Mouse (Mus musculus): Measurements from ENCODE around the gene Rbak. TPM values are rescaled to one million over a fixed set of nuclear protein-coding genes. Genes with fewer than 3 reads are reported as not detected.
"Not testable (repeated sequence)": the region's sequence is repeated elsewhere in the genome, so short reads cannot be mapped to it uniquely, and the experiment has no call there.

The Rbak gene
- polyA plus RNA-seq (2016; fragmentation: Nextera tagmentation; extraction: Ambion mirVana), result 14.3 and 19.3 TPM in 2 replicates

DNA sequence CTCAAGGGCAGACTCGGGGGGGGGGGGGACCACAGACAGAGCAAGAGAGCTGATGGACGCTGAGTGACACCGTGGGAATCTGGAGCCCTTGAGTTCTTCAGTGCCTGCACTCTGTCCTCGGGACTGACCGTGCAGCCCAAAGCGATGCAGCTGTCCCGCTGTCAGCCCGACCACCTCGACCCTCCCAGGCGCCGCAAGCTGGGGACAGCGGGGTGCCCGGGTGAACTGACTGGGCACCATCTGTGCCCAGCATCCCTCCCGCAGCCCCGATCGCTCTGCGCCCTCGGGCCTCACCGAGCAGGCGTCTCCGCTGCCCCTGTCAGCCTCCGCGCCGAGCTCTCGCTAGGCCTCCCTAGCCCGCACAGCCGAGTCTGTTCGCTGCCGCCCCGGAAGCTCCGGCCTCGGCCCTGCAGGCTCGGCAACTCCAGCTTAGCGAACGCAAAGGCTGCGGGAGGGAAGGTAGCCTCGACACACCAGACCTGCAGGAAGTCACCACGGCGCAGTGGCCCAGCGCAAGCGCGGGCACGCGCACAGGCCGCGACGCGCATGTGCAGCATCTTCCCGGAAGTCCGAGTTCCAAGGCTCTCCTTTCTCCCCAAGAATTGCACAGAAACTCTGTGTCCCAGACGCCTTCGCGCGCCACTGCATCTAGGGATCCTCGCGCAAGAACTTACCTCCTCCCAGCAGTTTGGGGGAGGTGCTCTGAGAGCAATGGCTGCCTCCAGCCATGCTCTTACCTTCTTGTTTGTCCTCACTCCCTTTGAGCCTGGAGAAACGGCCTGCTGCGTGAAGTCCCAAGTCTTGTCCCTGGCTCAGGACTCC, at the start of gene Rbak, which contains the start of gene Spdye4b:
Gene Rbak, minus strand, starts transcription at position 521 of the 822 bp plus-strand sequence.
Gene Spdye4b, plus strand, starts transcription at position 763 of the 822 bp plus-strand sequence.
- peak within 1 kb of the TSS; percentile 92 for H3K27ac ChIP-seq
- DNase-seq (ENCODE audit: low spot score), result peak; percentile 95
- no peaks in the 10 kb centered on the region for H3K9me3 ChIP-seq (replicated peaks)
- peaks cover 10% of the 10 kb centered on the region for H3K4me1 ChIP-seq
- peak within 1 kb of the TSS; percentile 92 for H3K4me3 ChIP-seq
- under 1% methylated on average over 58 of the region's 58 CpGs for WGBS
- H3K27me3 ChIP-seq (ENCODE audit: low read depth, poor library complexity, severe bottlenecking), result no peaks in the 10 kb centered on the region
- peaks cover 35% of the 10 kb centered on the region for H3K36me3 ChIP-seq

GRCm38 (mm10) chr5:143226790-143227189, 46.2 kb upstream of the Rbak start, which contains the start of gene Spdye4a:
Gene Spdye4a (minus strand): TSS chr5:143226890.
- Histone ChIP-seq H3K9me3 (replicated peaks) (no peaks in the 10 kb centered on the region), H3K4me3 (no peak within 1 kb of the TSS), H3K36me3 (no peaks in the 10 kb centered on the region), H3K27ac (no peak within 1 kb of the TSS), H3K27me3 (ENCODE audit: low read depth, poor library complexity, severe bottlenecking) (no peaks in the 10 kb centered on the region), H3K4me1 (no peaks in the 10 kb centered on the region)
- no peak for DNase-seq (ENCODE audit: low spot score)
- WGBS, result 88% methylated on average over 3 of the region's 3 CpGs

GRCm38 (mm10) chr5:143222287-143222686, 41.7 kb upstream of the Rbak start:
- H3K27ac ChIP-seq, result no peak overlapping the region
- no peak for DNase-seq (ENCODE audit: low spot score)
- no peak overlapping the region for H3K4me3 ChIP-seq
- H3K27me3 ChIP-seq (ENCODE audit: low read depth, poor library complexity, severe bottlenecking), result no peaks in the 10 kb centered on the region
- WGBS, result 78% methylated on average over 1 of the region's 1 CpGs
- no peaks in the 10 kb centered on the region for H3K36me3 ChIP-seq
- H3K9me3 ChIP-seq (replicated peaks), result no peaks in the 10 kb centered on the region
- H3K4me1 ChIP-seq, result no peaks in the 10 kb centered on the region

- no peak overlapping the region for H3K4me3 ChIP-seq
- no peaks in the 10 kb centered on the region for H3K9me3 ChIP-seq (replicated peaks)
- H3K27ac ChIP-seq, result no peak overlapping the region
- H3K36me3 ChIP-seq, result no peaks in the 10 kb centered on the region
- no peak for DNase-seq (ENCODE audit: low spot score)
- no peaks in the 10 kb centered on the region for H3K27me3 ChIP-seq (ENCODE audit: low read depth, poor library complexity, severe bottlenecking)
- WGBS, result 83% methylated on average over 5 of the region's 5 CpGs
- H3K4me1 ChIP-seq, result no peaks in the 10 kb centered on the region
These were observed 40.4 kb upstream of the Rbak start for GRCm38 (mm10) chr5:143220996-143221395.

GRCm38 (mm10) chr5:143213832-143214231, 33.3 kb upstream of the Rbak start:
- DNase-seq (ENCODE audit: low spot score), result no peak
- 68% methylated on average over 2 of the region's 2 CpGs for WGBS
- Histone ChIP-seq H3K36me3 (no peaks in the 10 kb centered on the region), H3K4me1 (no peaks in the 10 kb centered on the region), H3K27ac (no peak overlapping the region), H3K27me3 (ENCODE audit: low read depth, poor library complexity, severe bottlenecking) (no peaks in the 10 kb centered on the region), H3K4me3 (no peak overlapping the region), H3K9me3 (replicated peaks) (peaks cover 2% of the 10 kb centered on the region; the same call in 1 of the 2 replicates)

GRCm38 (mm10) chr5:143205015-143205414, 24.4 kb upstream of the Rbak start:
- H3K36me3 ChIP-seq, result no peaks in the 10 kb centered on the region
- no peaks in the 10 kb centered on the region for H3K27me3 ChIP-seq (ENCODE audit: low read depth, poor library complexity, severe bottlenecking)
- 78% methylated on average over 3 of the region's 3 CpGs for WGBS
- H3K4me3 ChIP-seq, result no peak overlapping the region
- peaks cover 6% of the 10 kb centered on the region; the same call in 1 of the 2 replicates for H3K9me3 ChIP-seq (replicated peaks)
- DNase-seq (ENCODE audit: low spot score), result no peak
- no peak overlapping the region for H3K27ac ChIP-seq
- no peaks in the 10 kb centered on the region for H3K4me1 ChIP-seq

DNA sequence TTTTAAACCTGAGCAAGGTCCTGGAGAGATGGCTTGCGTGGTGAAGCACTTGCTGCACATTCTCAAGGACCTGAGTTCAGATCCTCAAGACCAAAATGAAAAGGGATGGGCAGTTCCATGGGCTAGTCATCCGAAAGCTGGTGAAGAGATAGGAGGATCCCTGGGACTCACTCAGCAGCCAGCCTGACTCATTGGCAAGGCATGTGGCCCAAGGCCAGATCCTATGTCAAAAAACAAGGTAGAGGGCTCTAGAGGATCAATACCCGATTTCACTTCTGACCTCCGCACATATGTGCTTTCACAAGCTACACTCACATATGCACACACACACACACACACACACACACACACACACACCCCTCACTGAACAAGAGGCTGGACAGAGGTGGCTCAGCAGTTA, 15.9 kb upstream of the Rbak start:
- H3K36me3 ChIP-seq, result no peaks in the 10 kb centered on the region
- H3K9me3 ChIP-seq (replicated peaks), result no peaks in the 10 kb centered on the region
- H3K27me3 ChIP-seq (ENCODE audit: low read depth, poor library complexity, severe bottlenecking), result no peaks in the 10 kb centered on the region
- H3K4me3 ChIP-seq, result no peak overlapping the region
- no peak for DNase-seq (ENCODE audit: low spot score)
- H3K27ac ChIP-seq, result no peak overlapping the region
- no peaks in the 10 kb centered on the region for H3K4me1 ChIP-seq
- 93% methylated on average over 4 of the region's 4 CpGs for WGBS

- Histone ChIP-seq H3K4me3 (no peak overlapping the region), H3K27me3 (ENCODE audit: low read depth, poor library complexity, severe bottlenecking) (no peaks in the 10 kb centered on the region), H3K27ac (no peak overlapping the region), H3K36me3 (no peaks in the 10 kb centered on the region), H3K9me3 (replicated peaks) (no peaks in the 10 kb centered on the region), H3K4me1 (no peaks in the 10 kb centered on the region)
- WGBS, result 75% methylated on average over 2 of the region's 2 CpGs
- DNase-seq (ENCODE audit: low spot score), result no peak
These were observed 14.6 kb upstream of the Rbak start for GRCm38 (mm10) chr5:143195166-143195565.

- not testable (repeated sequence) for H3K36me3 ChIP-seq; H3K4me3 ChIP-seq; DNase-seq (ENCODE audit: low spot score); H3K4me1 ChIP-seq; H3K27ac ChIP-seq; H3K9me3 ChIP-seq (replicated peaks); H3K27me3 ChIP-seq (ENCODE audit: low read depth, poor library complexity, severe bottlenecking)
- 67% methylated on average over 8 of the region's 8 CpGs for WGBS
These were observed 14.2 kb upstream of the Rbak start for GRCm38 (mm10) chr5:143194747-143195146.

DNA sequence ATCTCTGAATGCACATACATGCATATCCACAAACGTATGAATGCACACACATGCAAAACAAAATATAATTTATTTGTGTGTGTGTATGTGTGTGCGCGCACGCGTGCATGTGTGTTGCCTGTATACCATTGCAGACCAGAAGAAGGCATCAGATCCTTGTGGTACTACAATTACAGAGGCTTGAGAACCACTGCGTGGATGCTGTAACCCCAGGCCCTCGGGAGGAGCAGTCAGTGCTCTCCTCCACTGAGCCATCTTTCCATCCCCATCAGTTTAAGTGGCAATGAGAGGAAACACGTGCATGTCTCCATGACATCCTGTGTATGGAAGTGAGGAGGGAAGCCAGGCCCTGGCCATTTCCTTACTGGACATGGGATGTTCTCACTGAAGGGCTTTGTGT, 12.2 kb upstream of the Rbak start:
- no peaks in the 10 kb centered on the region for H3K36me3 ChIP-seq
- 91% methylated on average over 8 of the region's 8 CpGs for WGBS

DNA sequence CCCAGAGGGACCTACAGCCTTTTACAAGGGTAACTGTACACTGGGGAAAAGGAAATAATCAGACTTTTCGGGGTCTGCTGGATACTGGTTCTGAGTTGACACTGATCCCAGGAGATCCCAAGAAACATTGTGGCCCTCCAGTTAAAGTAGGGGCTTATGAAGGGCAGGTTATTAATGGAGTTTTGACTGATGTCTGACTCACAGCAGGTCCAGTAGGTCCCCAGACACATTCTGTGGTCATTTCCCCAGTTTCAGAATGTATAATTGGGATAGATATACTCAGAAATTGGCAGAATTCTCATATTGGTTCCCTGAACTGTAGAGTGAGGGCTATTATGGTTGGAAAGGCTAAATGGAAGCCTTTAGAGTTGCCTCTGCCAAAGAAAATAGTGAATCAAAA, 7.4 kb upstream of the Rbak start:
- WGBS, result 82% methylated on average over 1 of the region's 1 CpGs
- not testable (repeated sequence) for H3K27ac ChIP-seq

More for the DNA sequence above, 12.2 kb upstream of the Rbak start:
- DNase-seq (ENCODE audit: low spot score), result no peak
- Histone ChIP-seq H3K4me3 (no peak overlapping the region), H3K9me3 (replicated peaks) (no peaks in the 10 kb centered on the region), H3K4me1 (no peaks in the 10 kb centered on the region), H3K27ac (no peak overlapping the region), H3K27me3 (ENCODE audit: low read depth, poor library complexity, severe bottlenecking) (no peaks in the 10 kb centered on the region)

DNA sequence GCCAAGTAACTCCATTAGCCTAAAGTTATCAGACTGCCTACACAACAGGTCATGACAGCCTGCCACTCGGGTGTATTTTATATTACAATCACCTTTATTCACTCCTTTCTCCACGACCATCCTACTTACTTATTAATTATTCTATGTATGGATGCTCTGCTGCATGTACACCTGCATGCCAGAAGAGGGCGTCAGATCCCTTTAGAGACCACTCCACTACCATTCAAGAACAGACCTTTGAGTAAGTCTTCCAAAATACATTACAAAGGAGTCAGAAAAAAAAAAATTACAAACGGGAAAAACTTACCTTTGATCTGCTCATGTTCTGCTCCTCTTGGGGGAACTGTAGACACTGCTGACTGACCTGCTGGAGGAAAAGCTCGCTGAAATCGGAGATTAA, 1.4 kb downstream of the Rbak start:
- no peaks in the 10 kb centered on the region for H3K9me3 ChIP-seq (replicated peaks)
- H3K27ac ChIP-seq, result no peak overlapping the region
- H3K4me1 ChIP-seq, result peaks cover 10% of the 10 kb centered on the region
- no peak for DNase-seq (ENCODE audit: low spot score)
- H3K4me3 ChIP-seq, result peak overlapping the region; percentile 92; the same call in 1 of the 2 replicates
- peaks cover 48% of the 10 kb centered on the region for H3K36me3 ChIP-seq
- WGBS, result 49% methylated on average over 6 of the region's 6 CpGs
- no peaks in the 10 kb centered on the region for H3K27me3 ChIP-seq (ENCODE audit: low read depth, poor library complexity, severe bottlenecking)

More for the DNA sequence above, 7.4 kb upstream of the Rbak start:
- not testable (repeated sequence) for DNase-seq (ENCODE audit: low spot score); H3K4me3 ChIP-seq; H3K9me3 ChIP-seq (replicated peaks); H3K4me1 ChIP-seq; H3K36me3 ChIP-seq; H3K27me3 ChIP-seq (ENCODE audit: low read depth, poor library complexity, severe bottlenecking)

- no peak overlapping the region for H3K4me3 ChIP-seq
- H3K27me3 ChIP-seq (ENCODE audit: low read depth, poor library complexity, severe bottlenecking), result no peaks in the 10 kb centered on the region
- DNase-seq (ENCODE audit: low spot score), result no peak
- peaks cover 63% of the 10 kb centered on the region for H3K36me3 ChIP-seq
- no peaks in the 10 kb centered on the region; the same call in 1 of the 2 replicates for H3K9me3 ChIP-seq (replicated peaks)
- H3K27ac ChIP-seq, result no peak overlapping the region
- 88% methylated on average over 3 of the region's 3 CpGs for WGBS
- H3K4me1 ChIP-seq, result peaks cover 10% of the 10 kb centered on the region
These were observed 2.9 kb downstream of the Rbak start for GRCm38 (mm10) chr5:143177541-143178200.

Data from limb, embryonic 10.5 days (tissue).